Mouse (Mus musculus) thymus, adult 2 months (tissue): ENCODE measurements around the gene Myadml2.

ENCODE experiments used
- CTCF ChIP-seq: fragments of 200-500 bp; IDR thresholded peaks from 2 replicates; pipeline ENCODE4 v1.5.1; 2012; ENCODE audit warnings: mild to moderate bottlenecking, control low read depth, low read length, moderate library complexity, borderline replicate concordance; ENCODE audit not compliant: control insufficient read depth, poor library complexity, insufficient read depth; ENCODE audit errors: extremely low read depth
- POLR2A ChIP-seq: fragments of 200-500 bp; IDR thresholded peaks from 2 replicates; pipeline ENCODE4 v1.6.1; 2012; ENCODE audit warnings: mild to moderate bottlenecking, low read length, control low read depth, moderate library complexity; ENCODE audit not compliant: control insufficient read depth, poor library complexity, insufficient read depth; ENCODE audit errors: extremely low read depth

- TF ChIP-seq CTCF (no peak), POLR2A (no peak)
These were observed 16.9 kb downstream of the Myadml2 start for GRCm38 (mm10) chr11:120630881-120631725.
